Mouse (Mus musculus) cortical plate, adult 2 months (tissue): ENCODE results near the gene Jmjd6.

ENCODE experiments used
- CTCF ChIP-seq: fragments of 200-500 bp; IDR thresholded peaks from 2 replicates; pipeline ENCODE4 v1.5.1; 2011; ENCODE audit warnings: mild to moderate bottlenecking, control low read depth, low read length; ENCODE audit not compliant: insufficient read depth; ENCODE audit errors: extremely low read depth
- POLR2A ChIP-seq: fragments of 200-500 bp; IDR thresholded peaks from 2 replicates; pipeline ENCODE4 v1.6.1; 2011; ENCODE audit warnings: mild to moderate bottlenecking, low read length, control low read depth; ENCODE audit not compliant: insufficient read depth; ENCODE audit errors: extremely low read depth

DNA sequence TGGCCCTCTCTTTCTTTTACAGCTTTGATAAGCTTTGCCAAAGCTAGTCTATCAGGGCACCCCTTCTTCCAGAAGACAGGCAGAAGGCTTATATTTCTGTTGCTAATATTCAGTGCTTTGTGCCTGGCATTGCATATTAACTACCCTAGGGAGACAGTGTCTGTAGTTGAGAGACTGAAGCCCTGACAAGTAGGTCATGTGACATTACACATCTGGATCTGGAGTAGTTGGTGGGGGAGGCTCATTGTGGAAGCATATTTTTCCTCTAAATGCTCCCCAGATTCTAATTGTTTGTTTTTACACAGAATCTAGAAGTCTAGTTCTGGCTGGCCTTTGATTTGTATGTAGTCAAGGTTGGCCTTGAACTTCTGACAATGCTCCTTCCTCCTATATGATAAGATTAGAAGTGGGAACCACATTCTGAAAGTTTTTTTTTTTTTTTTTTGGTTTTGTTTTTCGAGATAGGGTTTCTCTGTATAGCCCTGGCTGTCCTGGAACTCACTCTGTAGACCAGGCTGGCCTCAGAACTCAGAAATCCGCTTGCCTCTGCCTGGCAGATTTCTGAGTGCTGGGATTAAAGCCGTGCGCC, 3.4 kb upstream of the Jmjd6 start:
- no peak for TF ChIP-seq CTCF
- TF ChIP-seq POLR2A, result no peak
